In genomic region chr4:145217837-145218236, GRCm38 (mm10) we compare ENCODE assay signal across 25 mouse cellular contexts. TPM values are rescaled to one million over a fixed set of nuclear protein-coding genes. Genes with fewer than 3 reads are reported as not detected.
DNase-seq lines count a peak whose midpoint lies in the region; ATAC-seq and TF ChIP-seq lines count a peak whose summit lies in the region.
"Had no signal": no experiment of that assay in that cellular context is flagged by ENCODE, and none has a peak within 500 bp of the region (broad histone marks: within the 10 kb centered on the region; RNA-seq: fewer than 3 reads in every experiment).

No protein-coding gene starts in this region.

- 70% methylated on average over 5 of the region's 5 CpGs for WGBS in lung, adult 2 months

- in situ Hi-C loops in Patski (cut with MboI; ENCODE audit: low pct_unique_long_range_greater_than_20kb) = loop anchor here (5.0 kb wide), 1 partner anchor 64 kb away; no protein-coding TSS in a partner anchor

- ATAC-seq in Patski = peak; percentile 79
- ATAC-seq: CD4-positive, CD25-positive, alpha-beta regulatory T cell, adult 4 months; forebrain, embryonic 14.5 days; hindbrain, embryonic 16.5 days; midbrain, embryonic 15.5 days had no signal

- peak; percentile 33 for DNase-seq in gastrocnemius, postnatal 10 days
- no peak for DNase-seq in gastrocnemius, adult 8-10 months (ENCODE audit: low spot score in 2 of 2)
- peak; percentile 44 for DNase-seq in lung, postnatal 10 days
- no peak for DNase-seq in lung, adult 2 months
- peak; percentile 95 for DNase-seq in Patski (ENCODE audit: low read depth, low spot score)
- DNase-seq in spleen, postnatal 10 days (ENCODE audit: low spot score in 2 of 2) = no peak
- DNase-seq in retina, embryonic 14.5 days (ENCODE audit: low spot score) = no peak
- DNase-seq: adrenal gland, postnatal 10 days; cerebellum, adult 9-11 months; kidney, adult 18-20 months; kidney, postnatal 25 days; lung, postnatal 36 days; right cerebral cortex, postnatal 4 days; thymus, postnatal 4 days had no signal

- H3K4me1 ChIP-seq in lung, adult 2 months (ENCODE audit: control insufficient read depth, insufficient read depth, low read length) = no peaks in the 10 kb centered on the region

- CTCF ChIA-PET in Patski (lab: Charles Lee) = interaction anchor here (1.2 to 4.3 kb wide), 3 partner anchors 11 to 68 kb away, joined by 3 to 18 read pairs (median 5); no protein-coding TSS in a partner anchor

- TF ChIP-seq CTCF in lung, adult 2 months (IDR thresholded peaks at IDR 0.05; ENCODE audit: insufficient read depth, low read length) = no peak
- no peak for TF ChIP-seq CTCF in Patski (IDR thresholded peaks at IDR 0.05)

- POLR2A ChIA-PET in Patski (lab: Charles Lee) = no interaction called here

- no peak overlapping the region for H3K4me3 ChIP-seq in lung, adult 2 months (replicated peaks; ENCODE audit: extremely low read depth, low read depth, low read length)
- H3K4me3 ChIP-seq: erythroblast, embryonic 14.5 days; heart, embryonic 10.5 days; heart, embryonic 15.5 days; kidney, embryonic 15.5 days; left cerebral cortex, adult 2 months; limb, embryonic 13.5 days; lung, embryonic 15.5 days; midbrain, embryonic 15.5 days had no signal

- TF ChIP-seq POLR2A in lung, adult 2 months (IDR thresholded peaks at IDR 0.05; ENCODE audit: borderline replicate concordance, extremely low read depth, low read depth, low read length) = no peak

- H3K27me3 ChIP-seq in Patski = no peaks in the 10 kb centered on the region
- H3K27me3 ChIP-seq: heart, embryonic 15.5 days; kidney, embryonic 15.5 days; limb, embryonic 13.5 days; lung, embryonic 15.5 days; midbrain, embryonic 15.5 days had no signal

RNA-seq across cellular contexts. Expression of gene Vps13d, which starts 23.0 kb away (rescaled TPM):
- total RNA-seq in gastrocnemius, postnatal 10 days (2021) = 10 to 100 TPM; 26.3 to 27.2 TPM
- total RNA-seq in gastrocnemius, adult 8-10 months (2022) = 10 to 100 TPM; 32.5 to 42.0 (median 36.7) TPM
- 10.6 and 15.7 TPM in 2 replicates for polyA plus RNA-seq in lung, adult 2 months (2012; rRNA removed)
- 36.6 TPM for polyA plus RNA-seq in Patski (2021)

RNA-seq across cellular contexts. Expression of gene Tnfrsf1b, which starts 28.8 kb away (rescaled TPM):
- 1 to 10 TPM; 4.4 to 5.8 TPM for total RNA-seq in gastrocnemius, postnatal 10 days (2021)
- 1 to 10 TPM; 1.4 to 1.8 (median 1.6) TPM for total RNA-seq in gastrocnemius, adult 8-10 months (2022)
- polyA plus RNA-seq in lung, adult 2 months (2012; rRNA removed) = 32.2 and 39.5 TPM in 2 replicates
- polyA plus RNA-seq in Patski (2021) = 0.12 TPM

Comparison
In these comparisons a context has a peak if more than half of its experiments do, and no peak if none do; other contexts are left out.
1. DNase-seq: peak in gastrocnemius, postnatal 10 days (single experiment), lung, postnatal 10 days (single experiment) and Patski (single experiment); none in gastrocnemius, adult 8-10 months (0 of 2), lung, adult 2 months (single experiment), spleen, postnatal 10 days (0 of 2) and retina, embryonic 14.5 days (single experiment).